Mouse (Mus musculus): ENCODE results near the gene Ppp1r1a.

- TF ChIP-seq POLR2A (IDR thresholded peaks at IDR 0.05; ENCODE audit: insufficient read depth, low read depth, low read length), result no peak
- TF ChIP-seq CTCF (IDR thresholded peaks at IDR 0.05), result no peak
- TF ChIP-seq EP300 (IDR thresholded peaks at IDR 0.05; ENCODE audit: insufficient read depth, low read depth, low read length), result no peak
Observed at GRCm38 (mm10) chr15:103500723-103501122, 37.1 kb downstream of the Ppp1r1a start.

Measured in heart, adult 2 months (tissue).